Mouse (Mus musculus): Measurements from ENCODE around the gene Isca2.

GRCm38 (mm10) chr12:84806726-84807125 is 33.7 kb downstream of the Isca2 start:
- no peak for TF ChIP-seq CTCF (IDR thresholded peaks at IDR 0.05; ENCODE audit: low read depth)
- no peak for TF ChIP-seq EP300 (optimal IDR thresholded peaks at IDR 0.05)
